Comparison of ENCODE assay signal across 6 mouse cellular contexts in genomic region chr14:61760176-61760575, GRCm38 (mm10).
DNase-seq lines count a peak whose midpoint lies in the region; TF ChIP-seq lines count a peak whose summit lies in the region.
"Not testable (repeated sequence)": the region's sequence is repeated elsewhere in the genome, so short reads cannot be mapped to it uniquely, and the experiment has no call there.

No protein-coding gene starts in this region.

- not testable (repeated sequence) for H3K4me3 ChIP-seq in kidney, adult 2 months (ENCODE audit: insufficient read depth, low read depth, low read length); liver, adult 2 months (ENCODE audit: insufficient read depth, low read depth, low read length)

- H3K79me2 ChIP-seq in liver, adult 2 months (ENCODE audit: control insufficient read depth, insufficient read depth, low read length) = not testable (repeated sequence)

- H3K4me1 ChIP-seq in kidney, adult 2 months (ENCODE audit: control insufficient read depth, insufficient read depth, low read length); liver, adult 2 months (ENCODE audit: control insufficient read depth, insufficient read depth, low read length): not testable (repeated sequence)

- not testable (repeated sequence) for TF ChIP-seq POLR2A in kidney, adult 2 months (IDR thresholded peaks at IDR 0.05; ENCODE audit: low read depth, low read length); liver, adult 2 months (IDR thresholded peaks at IDR 0.05; ENCODE audit: extremely low read depth, insufficient read depth, low read length)

- H3K36me3 ChIP-seq in kidney, adult 2 months (ENCODE audit: control insufficient read depth, insufficient read depth, low read length); liver, adult 2 months (ENCODE audit: control insufficient read depth, insufficient read depth, low read length): not testable (repeated sequence)

- TF ChIP-seq CTCF in kidney, adult 2 months (conservative IDR thresholded peaks at IDR 0.05; ENCODE audit: insufficient read depth, insufficient read length, low read depth, low read length); liver, adult 2 months (IDR thresholded peaks at IDR 0.05; ENCODE audit: low read depth, low read length): not testable (repeated sequence)

- WGBS in kidney, adult 2 months = 53% methylated on average over 12 of the region's 12 CpGs
- WGBS in liver, adult 2 months = 72% methylated on average over 12 of the region's 12 CpGs

- not testable (repeated sequence) for H3K27ac ChIP-seq in kidney, adult 2 months (ENCODE audit: insufficient read depth, low read depth, low read length); liver, adult 2 months (replicated peaks; ENCODE audit: insufficient read depth, low read depth, low read length)

- H3K9ac ChIP-seq in liver, adult 2 months (ENCODE audit: low read depth, low read length) = not testable (repeated sequence)

- peak; percentile 78 for DNase-seq in kidney, adult 11 months
- DNase-seq in kidney, adult 2 months = peak; percentile 86
- DNase-seq in kidney, adult 9 months = peak; percentile 84
- DNase-seq in kidney, postnatal 14 days = peak; percentile 38
- peak; percentile 74 to 77 for DNase-seq in kidney, postnatal 36 days
- DNase-seq in liver, adult 2 months (ENCODE audit: extremely low read depth, low read depth, low spot score) = peak; percentile 71

- H3K27me3 ChIP-seq in kidney, adult 2 months (replicated peaks; ENCODE audit: control insufficient read depth, insufficient read depth, low read length); liver, adult 2 months (ENCODE audit: control insufficient read depth, insufficient read depth, low read length): not testable (repeated sequence)
